Mouse (Mus musculus) adrenal gland, adult 8-10 months (tissue): Measurements from ENCODE around the gene Efcc1. TPM values are rescaled to one million over a fixed set of nuclear protein-coding genes. Genes with fewer than 3 reads are reported as not detected.

Experiments
- total RNA-seq, 4 experiments: library from RNA; stranded (reverse); gene quantifications; 2 replicates each; pipeline ENCODE4 v1.2.4; 2022

Gene Efcc1
- total RNA-seq, 4 experiments from 2014 or later, result 0.54 to 0.78 (median 0.65) TPM

Other genes with a start within 250 kb of the Efcc1 start
- gene Arhgap25, start 197.6 kb upstream of the Efcc1 start, total RNA-seq, result 1 to 10 TPM; 2.6 to 7.4 (median 5.1) TPM
- gene Prokr1, start 140.1 kb upstream of the Efcc1 start, total RNA-seq, result under 1 TPM; 0.10 to 0.89 (median 0.36) TPM
- gene Aplf, start 58.7 kb upstream of the Efcc1 start, total RNA-seq, result 1 to 10 TPM; 7.4 to 9.6 (median 8.4) TPM
- gene Gp9, start 47.2 kb downstream of the Efcc1 start, total RNA-seq, result under 1 TPM in 1 of 4 experiments, not detected in 3; 0.35 TPM
- 10 to 100 TPM; 34.0 to 40.1 (median 36.5) TPM for gene Rab43, start 81.3 kb downstream of the Efcc1 start, total RNA-seq
- 1 to 10 TPM; 2.5 to 5.2 (median 3.2) TPM for gene Gm45140, start 104.9 kb downstream of the Efcc1 start, total RNA-seq
- gene Isy1, start 107.9 kb downstream of the Efcc1 start, total RNA-seq, result 10 to 100 TPM; 37.3 to 60.0 (median 46.5) TPM
- gene Cnbp, start 120.2 kb downstream of the Efcc1 start, total RNA-seq, result 100 to 1,000 TPM; 400 to 426 (median 421) TPM
- 100 to 1,000 TPM; 109 to 141 (median 130) TPM for gene Copg1, start 156.9 kb downstream of the Efcc1 start, total RNA-seq
- 10 to 100 TPM; 18.0 to 30.4 (median 24.3) TPM for gene Hmces, start 183.1 kb downstream of the Efcc1 start, total RNA-seq